Mouse (Mus musculus) ES-CJ7 (cell line): ENCODE measurements around the gene Krt222.
A peak's percentile ranks its signal among the peaks of the same experiment; 100 is the strongest.

ENCODE experiments used
- DNase-seq: peaks from one replicate; pipeline ENCODE4 v3.0.0; 2011; ENCODE audit warnings: low read depth, low spot score

Krt222 gene

DNA sequence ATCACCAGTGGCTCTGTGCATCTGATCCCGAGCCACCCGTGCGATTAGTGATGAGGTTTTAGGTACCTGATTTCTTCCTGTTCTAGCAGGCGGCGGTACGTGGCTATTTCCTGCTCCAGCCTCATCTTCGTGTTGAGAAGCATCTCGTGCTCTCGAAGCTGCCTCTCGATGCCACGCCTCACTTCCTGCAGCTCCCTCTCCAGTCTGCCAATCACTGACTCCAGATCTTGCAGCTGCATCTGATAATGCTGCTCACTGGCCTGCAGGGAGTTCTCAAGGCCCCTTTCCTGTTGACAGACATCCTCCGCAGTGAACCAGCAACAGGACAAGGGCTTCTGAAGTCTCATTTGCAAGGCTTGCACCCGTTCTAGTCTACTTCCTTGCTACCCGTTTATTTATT is 5.4 kb downstream of the Krt222 start:
- DNase-seq, result peak; percentile 50

DNA sequence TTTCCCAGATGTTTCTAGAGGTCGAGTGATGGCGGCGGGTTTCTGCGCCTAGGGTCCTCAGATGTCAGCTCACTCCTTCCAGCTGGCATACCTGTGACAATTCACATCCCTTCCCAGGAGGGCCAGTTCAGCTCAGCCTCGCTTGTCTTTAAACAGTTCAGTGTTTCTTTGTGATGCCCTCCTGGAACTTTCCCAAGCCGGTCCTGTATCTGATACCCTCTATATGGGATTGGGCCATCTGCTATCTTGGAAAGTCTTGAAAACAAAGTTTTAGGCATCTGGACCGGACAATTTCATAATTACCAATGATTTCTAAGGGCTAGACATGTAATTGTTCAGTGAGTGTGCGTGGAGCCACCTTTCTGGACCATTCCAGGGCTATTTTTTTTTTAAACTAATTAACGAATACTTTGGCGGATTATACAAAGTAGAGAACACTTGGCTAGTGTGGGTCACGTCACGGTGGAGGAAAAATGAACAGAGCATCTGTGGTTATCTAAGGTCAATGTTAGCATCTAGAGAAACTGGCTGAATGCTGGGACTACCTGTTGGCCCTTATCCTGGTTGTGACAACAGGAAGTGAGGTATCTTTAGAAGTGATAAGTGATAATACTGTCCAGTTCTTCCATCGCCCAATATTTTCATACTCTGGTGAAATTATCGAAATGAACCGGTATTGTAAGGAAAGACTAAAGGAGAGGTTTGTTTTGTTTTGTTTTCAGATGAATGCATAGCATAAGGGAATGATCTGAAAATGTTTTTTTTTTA is 12.7 kb downstream of the Krt222 start:
- DNase-seq, result no peak

DNA sequence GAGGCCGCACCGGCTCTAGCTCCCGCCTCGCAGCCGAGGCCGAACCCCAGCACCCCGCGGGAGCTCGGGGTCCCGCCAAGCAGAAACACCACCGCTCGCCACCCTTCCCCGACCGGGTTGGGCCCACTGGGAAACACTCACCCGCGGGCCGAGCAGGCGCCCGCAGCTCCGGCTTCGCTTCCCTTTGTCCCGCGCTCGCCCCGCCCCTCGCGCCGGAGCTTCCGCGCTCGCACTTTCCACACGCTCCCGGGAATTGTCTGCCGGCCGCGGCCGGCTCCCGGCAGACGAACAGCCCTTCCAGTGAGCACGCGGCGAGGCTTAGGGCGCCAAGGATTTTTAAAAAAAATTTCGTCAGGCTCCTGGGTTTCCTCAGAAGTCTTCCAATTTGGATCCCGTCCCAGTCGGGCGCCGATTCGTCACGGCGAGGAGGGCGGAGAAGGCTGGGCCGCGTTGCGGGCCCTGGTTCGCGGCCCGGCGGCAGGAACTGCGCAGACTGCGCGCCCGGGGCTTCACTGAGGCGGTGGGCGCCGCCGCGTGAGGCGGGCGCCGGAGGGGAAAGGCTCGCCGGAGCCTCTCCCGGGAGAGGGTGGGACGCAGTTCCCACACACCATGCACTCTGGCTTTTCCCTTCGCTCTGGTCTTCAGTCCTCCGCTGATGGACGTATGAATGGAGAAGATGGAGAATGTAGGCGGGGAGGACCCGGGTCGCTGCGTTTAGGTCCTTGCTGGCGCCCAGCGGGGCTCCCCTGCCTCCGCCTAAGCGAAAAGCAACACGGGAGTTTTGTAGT is 13.4 kb downstream of the Krt222 start, which contains the start of gene Smarce1:
Gene Smarce1 (minus strand): TSS at position 757 of the 788 bp plus-strand sequence.
- DNase-seq, result peak; percentile 74

DNA sequence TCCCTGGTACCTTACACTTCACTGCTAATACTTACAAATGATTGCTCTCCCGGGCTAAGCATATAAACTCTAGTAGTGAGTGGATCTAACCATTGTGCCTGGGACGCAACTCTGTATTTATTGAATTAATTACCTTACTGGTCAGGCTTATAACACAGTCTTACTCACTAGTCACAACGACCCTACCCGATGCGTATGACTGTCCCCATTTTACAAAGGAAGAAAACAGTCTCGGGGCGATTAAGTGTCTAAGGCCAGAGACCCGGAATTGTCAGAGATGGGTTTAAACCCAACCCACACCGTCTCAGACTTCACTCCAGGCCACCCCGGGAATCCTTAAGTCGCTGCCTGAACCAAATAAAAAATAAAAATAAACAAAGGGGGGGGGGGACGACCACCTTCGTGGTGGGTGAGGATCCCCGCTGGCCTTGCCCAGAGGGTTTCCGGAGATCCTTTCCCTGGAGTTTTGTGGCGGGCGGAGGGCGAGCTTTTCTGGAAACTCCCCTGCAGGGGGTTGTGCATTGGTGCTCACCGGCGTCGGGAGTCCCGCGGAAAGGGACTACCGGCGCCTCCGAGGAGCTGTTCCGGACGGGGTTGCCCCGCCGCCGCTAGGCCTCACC is 14.1 kb downstream of the Krt222 start:
- DNase-seq, result peak; percentile 39

DNA sequence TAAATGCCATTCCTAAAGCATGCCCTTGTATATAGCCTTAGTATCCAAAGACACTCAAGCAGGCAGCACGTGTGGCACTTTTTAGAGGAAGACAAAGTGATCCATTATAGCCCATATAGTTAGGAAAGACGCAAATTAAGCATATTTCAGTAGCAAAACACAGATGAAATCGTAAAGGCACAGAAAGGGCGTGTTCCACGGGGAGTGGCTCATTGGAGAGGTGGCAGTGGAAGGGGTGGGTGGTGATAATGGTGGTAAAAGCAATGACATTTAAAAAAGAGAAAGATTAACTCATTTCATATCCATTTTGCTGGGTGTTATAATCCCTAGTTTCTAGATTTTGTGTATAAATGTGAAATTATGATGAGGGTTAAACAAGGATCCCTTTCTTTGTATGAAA is 17.6 kb downstream of the Krt222 start:
- no peak for DNase-seq

DNA sequence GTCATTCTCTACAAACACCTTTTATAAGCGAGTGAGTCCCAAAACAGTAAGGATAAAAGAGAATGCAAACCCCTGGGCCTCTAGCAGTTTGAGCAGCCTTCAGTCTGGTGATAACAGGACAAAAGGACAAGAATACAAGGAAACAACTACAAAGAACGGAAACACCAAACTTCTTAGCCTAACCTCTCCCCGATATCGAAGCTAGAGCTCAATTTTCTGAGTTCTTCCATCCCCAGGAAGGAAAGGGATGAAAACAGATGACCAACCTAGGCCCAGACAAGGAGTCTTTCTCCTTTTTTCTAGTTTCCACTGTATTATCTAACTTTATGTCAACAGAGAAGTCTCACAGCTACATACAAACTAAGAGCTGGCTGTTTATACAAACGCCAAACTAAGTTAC is 20.6 kb downstream of the Krt222 start:
- no peak for DNase-seq

DNA sequence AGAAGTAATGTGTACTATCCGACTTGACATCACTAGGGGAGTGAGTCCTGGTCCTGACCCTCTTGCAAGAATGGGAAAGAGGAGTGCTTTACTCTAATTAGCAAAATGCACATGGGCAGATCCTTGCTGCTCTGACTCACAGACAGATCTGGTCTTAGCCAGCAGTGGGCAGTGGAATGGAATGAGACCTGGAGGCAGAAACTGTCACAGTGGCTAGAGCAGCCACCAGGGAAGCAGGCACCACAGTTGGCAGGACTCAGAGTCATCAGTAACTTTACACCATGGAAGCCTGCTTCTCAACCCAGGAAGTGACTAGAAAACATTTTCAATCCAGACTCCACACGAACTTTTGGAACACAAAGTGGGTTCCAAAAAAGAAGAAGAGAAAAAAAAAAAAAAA is 22.1 kb downstream of the Krt222 start:
- DNase-seq, result peak; percentile 31

DNA sequence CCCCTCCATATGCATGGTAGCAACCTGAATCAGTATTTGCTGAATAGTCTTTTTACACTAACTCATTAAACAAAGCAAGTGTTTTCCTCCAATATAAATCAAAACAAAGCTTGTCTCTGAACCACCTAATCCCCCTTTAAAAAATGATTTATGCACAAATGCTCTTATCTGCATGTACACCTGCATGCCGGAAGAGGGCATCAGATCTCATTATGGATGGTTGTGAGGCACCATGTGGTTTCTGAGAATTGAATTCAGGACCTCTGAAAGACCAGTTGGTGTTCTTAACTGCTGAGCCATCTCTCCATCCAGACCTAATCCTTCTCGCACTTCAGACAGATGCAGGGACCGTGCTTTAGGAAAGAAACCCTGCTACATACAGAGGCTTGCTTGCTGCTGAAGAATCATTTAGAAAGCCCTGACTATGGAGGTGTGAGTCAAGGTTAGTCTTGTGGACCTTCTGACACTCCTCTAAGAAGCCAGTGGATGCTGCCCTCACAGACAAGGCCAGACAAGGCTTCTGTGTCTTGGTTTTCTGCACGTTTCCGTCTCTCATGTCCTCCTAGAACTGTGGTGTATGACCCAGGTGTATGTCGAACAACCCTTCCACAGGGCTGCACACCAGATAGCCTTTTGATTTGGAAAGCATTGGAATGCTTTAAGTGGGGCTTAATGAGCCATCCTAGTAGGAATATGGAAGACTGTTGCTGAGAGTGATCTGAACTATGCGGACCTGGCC is 26.5 kb downstream of the Krt222 start:
- no peak for DNase-seq

DNA sequence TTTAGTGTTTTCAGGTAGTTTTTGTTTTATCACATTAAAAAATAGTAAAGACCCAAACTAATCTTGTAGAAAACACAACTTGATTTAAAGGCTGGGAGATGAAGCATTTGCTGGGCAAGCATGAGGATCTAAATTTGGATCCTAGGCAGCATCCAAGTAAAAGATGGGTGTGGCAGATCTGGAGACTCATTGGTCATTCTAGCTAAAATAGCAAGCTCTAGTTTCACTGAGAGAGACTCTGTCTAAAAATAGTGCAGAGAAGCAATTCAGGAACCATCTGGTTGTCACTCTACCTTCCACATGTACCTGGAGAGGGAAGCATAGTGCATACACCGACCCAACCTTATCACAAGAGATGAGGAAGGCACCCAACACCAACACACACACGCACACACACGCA is 27.7 kb downstream of the Krt222 start:
- DNase-seq, result no peak

DNA sequence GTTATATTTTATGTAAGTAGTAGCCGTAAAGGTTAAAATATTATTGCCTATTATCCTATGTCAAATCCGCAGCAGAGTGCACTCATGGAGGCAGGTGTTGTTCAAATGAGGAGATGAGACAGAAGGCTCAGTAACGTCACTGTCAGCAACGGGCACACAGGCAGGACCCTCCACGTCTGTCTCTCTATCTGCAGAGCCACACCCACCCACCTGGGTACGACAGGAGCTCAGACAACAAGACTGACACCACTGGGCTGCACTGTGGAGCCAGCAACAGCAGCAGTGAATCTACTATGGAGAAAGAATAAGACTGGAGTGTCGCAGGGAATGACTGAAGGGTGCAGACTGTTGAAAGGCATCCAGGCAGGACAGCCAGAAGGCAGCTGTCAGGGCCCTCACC is 31.2 kb downstream of the Krt222 start:
- DNase-seq, result no peak

DNA sequence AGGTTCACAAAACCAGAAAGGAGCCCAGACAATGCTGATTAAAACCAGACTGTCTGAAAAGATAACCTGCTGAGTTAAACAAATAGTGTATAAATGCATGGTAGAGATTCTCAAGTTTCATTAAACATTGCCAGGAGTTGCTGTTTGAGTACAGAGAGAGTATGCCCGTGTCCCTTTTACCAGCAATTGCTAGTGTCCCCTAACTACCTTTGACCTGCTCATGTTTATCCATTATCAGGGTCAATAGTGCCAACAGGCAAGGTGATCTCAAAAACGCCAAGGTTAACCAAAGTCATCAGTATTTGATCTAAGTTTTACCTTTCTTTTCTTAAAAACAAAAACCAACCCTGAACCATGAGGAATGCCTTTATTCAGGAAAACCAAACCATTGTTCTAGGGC is 31.9 kb downstream of the Krt222 start:
- DNase-seq, result no peak

DNA sequence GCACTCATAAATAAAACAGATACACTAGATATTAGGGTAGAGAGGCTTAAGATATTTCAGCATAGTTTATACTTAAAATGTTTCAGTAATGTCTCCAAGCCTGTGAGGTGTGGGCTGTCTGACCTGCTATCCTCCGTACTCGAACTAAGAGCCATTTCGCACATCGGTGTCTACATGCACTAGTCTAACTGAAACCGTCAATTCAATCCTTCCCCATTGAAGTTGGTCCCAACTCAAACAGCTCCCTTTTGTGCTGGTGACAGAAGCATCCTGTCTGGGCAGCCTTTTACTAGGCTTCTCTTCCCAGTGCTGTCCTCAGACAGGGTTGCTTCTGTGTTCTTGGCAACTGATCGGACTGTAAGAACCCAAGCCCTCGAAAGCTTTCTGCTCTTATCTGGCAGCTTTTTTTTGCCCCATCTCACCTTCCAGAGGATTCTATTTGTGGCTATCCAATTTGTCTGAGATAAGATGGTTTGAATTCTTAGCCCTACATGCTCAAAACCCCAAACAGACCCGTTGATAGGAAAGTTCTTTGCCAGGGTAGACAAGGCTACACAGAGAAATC is 35.7 kb downstream of the Krt222 start:
- DNase-seq, result no peak

DNA sequence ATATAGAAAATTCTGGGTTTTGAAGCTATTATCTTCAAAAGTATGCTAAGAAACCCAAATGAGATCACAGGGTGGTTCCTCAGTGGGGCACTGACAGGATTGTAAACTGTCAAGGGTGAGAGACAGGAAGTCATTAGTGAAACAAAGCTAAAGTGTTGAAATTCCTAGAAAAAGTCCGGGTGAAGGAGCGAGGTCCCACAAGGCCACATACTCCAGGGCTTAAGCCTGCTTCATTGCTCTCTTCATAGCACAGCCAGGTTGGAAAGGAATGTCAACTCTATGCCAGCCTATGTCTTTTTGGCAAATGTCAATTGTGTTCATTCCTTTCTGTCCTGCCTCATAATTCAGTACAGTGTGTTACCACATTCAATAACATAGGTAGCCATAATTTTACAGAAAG is 36.4 kb downstream of the Krt222 start:
- DNase-seq, result no peak

DNA sequence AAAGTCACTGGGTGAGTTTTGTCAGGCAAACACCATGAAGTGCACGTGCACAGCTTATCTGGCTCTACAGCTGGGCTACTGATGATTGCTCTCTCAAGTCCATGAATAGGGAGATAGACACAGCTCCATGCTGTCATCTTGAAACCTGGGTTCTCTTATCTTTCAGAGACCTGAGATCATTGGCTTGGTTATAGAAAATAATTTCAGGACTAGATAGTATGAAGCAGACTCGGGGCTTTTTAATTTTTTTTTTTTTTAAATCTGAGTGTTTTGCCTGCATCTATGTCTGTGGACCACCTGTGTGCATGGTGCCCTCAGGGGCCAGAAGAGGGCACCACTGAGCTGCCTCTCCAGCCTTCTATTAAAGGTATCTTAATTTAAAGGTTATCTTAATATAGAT is 36.9 kb downstream of the Krt222 start:
- no peak for DNase-seq

DNA sequence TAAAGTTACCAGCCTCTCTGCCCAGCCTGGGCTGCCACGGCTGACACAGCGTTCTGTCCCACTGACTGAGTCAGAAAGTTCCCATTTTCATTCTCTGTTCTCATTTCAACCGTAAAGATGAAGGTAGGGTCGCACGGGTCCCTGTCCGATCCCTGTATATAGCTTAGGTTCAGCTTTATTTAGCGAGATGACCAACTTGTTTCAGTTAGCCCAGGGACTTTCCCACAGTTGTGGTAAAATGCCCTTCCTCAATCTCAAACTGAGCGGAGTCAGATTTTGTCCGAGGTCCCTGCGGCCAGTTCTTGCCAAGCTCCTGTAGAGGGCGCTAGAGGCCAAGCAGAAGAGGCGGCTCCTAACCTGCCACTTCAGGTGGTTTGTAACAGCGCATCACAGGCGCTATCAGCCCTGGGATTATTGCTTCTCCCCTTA is 54.7 kb downstream of the Krt222 start:
- peak; percentile 83 for DNase-seq

DNA sequence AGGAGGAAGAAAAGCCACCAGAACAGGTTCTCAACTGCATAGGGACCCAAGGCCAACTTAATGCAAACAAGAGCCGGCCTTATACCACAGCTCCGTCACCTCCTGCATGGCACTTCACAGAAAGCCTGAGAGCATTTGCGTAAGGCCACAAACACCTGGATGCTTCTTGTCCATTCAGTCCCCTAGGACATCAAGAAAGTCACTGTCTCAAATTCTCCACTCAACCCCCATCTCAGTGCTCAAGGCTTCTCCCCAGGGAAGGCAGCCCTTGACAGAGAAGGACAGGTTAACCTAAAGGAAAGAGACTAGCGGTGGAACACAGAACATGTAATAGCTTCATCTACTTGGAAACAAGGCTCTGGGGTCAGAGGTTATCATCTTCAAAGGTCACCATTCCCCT is 56.5 kb downstream of the Krt222 start:
- no peak for DNase-seq

DNA sequence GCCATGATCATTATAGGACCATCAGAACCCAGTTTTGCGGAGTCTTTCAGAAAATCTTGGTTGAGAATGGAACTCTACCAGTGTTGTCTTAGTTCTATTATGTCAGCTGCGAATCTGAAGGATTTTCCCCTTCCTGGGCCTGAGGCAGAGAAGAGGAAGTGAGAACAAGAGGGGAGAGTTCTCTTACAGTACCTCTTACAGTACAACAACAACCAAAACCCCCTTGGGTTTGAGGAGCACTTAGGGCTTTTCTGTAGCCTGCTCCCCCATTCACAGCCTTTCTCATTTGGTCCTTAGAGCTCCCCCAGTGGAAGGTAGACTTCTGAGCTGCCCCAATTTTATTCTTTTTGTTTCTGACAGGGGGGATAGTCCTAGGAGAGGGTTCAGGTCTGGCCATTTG is 57.0 kb downstream of the Krt222 start:
- DNase-seq, result no peak
